Mouse (Mus musculus): ENCODE measurements around the gene Fbxl12. TPM values are rescaled to one million over a fixed set of nuclear protein-coding genes. Genes with fewer than 3 reads are reported as not detected.
"Not testable (repeated sequence)": the region's sequence is repeated elsewhere in the genome, so short reads cannot be mapped to it uniquely, and the experiment has no call there.

Fbxl12 gene
- polyA plus RNA-seq, 1 experiment from 2014 or later, result 15.3 TPM

DNA sequence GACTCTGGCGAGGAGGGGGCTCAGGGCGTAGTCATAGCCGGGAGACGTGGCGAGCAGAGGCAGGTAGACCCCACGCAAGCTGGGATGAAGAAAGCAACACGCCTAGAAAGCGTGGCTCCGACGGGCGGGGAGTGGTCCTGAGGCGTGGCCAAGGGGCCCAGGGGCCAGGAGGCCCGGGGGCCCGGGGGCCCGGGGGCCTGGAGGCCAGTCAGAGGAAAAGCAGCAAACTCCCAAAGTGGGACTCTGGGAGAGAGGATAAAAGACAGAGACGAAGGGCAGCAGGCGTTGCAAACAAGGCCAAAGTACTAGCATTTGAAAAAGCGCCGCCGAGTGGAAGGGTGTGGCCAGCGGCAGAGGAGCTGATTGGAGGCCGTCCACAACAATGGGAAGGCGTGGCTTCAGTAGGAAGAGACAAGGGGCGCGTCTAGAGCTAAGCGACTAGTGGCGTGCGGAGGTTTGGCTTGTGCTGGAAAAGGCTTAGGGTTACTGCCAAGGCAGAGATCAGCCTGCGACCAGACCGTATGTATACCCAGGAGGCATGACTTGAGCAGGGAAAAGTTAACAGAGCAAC is 1.6 kb downstream of the Fbxl12 start:
- Histone ChIP-seq H3K27me3 (ENCODE audit: control insufficient read depth, insufficient read depth, low read length) (no peaks in the 10 kb centered on the region), H3K9ac (ENCODE audit: low read length) (peak overlapping the region; percentile 65), H3K4me1 (ENCODE audit: control insufficient read depth, insufficient read depth, low read length) (peaks cover 18% of the 10 kb centered on the region), H3K4me3 (ENCODE audit: low read depth, low read length) (peak overlapping the region; percentile 50), H3K4me2 (ENCODE audit: low read depth) (peak overlapping the region; percentile 97), H3K36me3 (ENCODE audit: control insufficient read depth, insufficient read depth, low read length) (0 out of 2 replicates have a peak, but pooled peaks cover 4% of the 10 kb centered on the region), H3K9me3 (ENCODE audit: control insufficient read depth, low read length) (no peaks in the 10 kb centered on the region), H3K27ac (ENCODE audit: low read depth, low read length) (peak overlapping the region; percentile 92)
- peak; percentile 88 for DNase-seq (ENCODE audit: low spot score)
- peak; percentile 87 for ATAC-seq (ENCODE audit: insufficient read depth, low FRiP score, low TSS enrichment)
- 0% methylated on average over 30 of the region's 30 CpGs for WGBS

DNA sequence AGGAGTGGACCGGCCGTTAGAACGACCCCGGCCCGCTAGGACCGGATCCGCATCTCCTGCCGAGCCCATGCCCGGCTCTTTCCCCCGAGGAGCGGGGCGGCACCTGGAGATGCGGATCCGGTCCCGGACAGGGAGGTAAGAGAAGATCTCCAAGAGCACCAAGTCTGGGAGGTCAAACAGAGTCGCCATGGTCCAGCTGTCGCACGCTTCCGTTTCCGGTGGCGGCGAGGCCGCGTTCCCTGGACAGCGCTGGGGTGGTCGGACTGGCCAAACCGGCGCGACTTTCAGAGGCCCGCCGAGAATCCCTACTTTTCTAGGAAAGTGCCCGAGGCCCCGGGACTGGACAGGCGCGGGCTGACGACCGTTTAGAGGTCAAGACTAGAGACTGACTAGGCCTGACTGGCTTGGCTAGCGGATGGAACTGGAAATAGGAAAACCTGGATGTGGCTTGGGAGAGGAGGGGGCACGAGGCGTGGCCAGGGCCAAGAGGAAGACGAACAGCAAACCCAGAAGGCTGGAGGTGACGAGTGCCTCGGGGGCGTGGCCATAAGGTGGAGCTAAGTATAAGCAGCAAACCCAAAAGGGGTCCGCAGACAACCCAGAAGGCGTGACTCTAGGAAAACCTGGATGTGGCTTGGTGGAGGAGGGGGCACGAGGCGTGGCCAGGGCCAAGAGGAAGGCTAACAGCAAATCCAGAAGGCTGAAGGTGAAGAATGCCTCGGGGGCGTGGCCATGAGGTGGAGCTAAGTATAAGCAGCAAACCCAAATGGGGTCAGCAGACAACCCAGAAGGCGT is 2.3 kb downstream of the Fbxl12 start, which contains the start of gene Ubl5:
Gene Ubl5, plus strand, starts transcription at position 778 of the 795 bp plus-strand sequence.
- H3K27ac ChIP-seq (ENCODE audit: low read depth, low read length), result peak within 1 kb of the TSS; percentile 92
- WGBS, result under 1% methylated on average over 51 of the region's 51 CpGs
- ATAC-seq (ENCODE audit: insufficient read depth, low FRiP score, low TSS enrichment), result peak; percentile 85
- H3K4me2 ChIP-seq (ENCODE audit: low read depth), result peak within 1 kb of the TSS; percentile 97
- 0 out of 2 replicates have a peak, but pooled peaks cover 4% of the 10 kb centered on the region for H3K36me3 ChIP-seq (ENCODE audit: control insufficient read depth, insufficient read depth, low read length)
- peaks cover 18% of the 10 kb centered on the region for H3K4me1 ChIP-seq (ENCODE audit: control insufficient read depth, insufficient read depth, low read length)
- DNase-seq (ENCODE audit: low spot score), result peak; percentile 93
- no peaks in the 10 kb centered on the region for H3K9me3 ChIP-seq (ENCODE audit: control insufficient read depth, low read length)
- peak within 1 kb of the TSS; percentile 83 for H3K9ac ChIP-seq (ENCODE audit: low read length)
- no peaks in the 10 kb centered on the region for H3K27me3 ChIP-seq (ENCODE audit: control insufficient read depth, insufficient read depth, low read length)
- H3K4me3 ChIP-seq (ENCODE audit: low read depth, low read length), result peak within 1 kb of the TSS; percentile 50

DNA sequence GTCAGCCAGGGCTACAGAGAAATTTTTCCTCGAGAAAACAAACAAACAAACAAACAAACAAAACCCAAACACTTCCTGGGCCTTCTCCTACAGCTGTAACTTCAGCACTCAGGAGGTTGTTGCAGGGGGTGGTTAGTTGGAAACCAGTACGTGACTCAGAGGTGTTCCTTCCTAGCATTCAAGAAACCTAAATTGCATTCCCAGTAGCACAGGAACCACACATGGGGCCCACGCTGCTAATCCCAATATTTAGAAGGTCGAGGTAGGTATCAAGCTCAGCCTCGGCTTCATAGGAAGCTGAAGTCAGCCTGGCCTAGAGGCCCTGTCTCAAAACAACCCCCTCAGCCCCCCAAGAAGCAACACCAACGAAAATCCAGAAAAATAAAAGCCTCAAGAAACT is 3.1 kb downstream of the Fbxl12 start:
- Histone ChIP-seq H3K9ac (ENCODE audit: low read length) (peak overlapping the region; percentile 83), H3K4me2 (ENCODE audit: low read depth) (peak overlapping the region; percentile 97), H3K36me3 (ENCODE audit: control insufficient read depth, insufficient read depth, low read length) (0 out of 2 replicates have a peak, but pooled peaks cover 2% of the 10 kb centered on the region), H3K4me1 (ENCODE audit: control insufficient read depth, insufficient read depth, low read length) (peaks cover 18% of the 10 kb centered on the region), H3K4me3 (ENCODE audit: low read depth, low read length) (peak overlapping the region; percentile 50), H3K27me3 (ENCODE audit: control insufficient read depth, insufficient read depth, low read length) (no peaks in the 10 kb centered on the region), H3K9me3 (ENCODE audit: control insufficient read depth, low read length) (no peaks in the 10 kb centered on the region), H3K27ac (ENCODE audit: low read depth, low read length) (no peak overlapping the region; the same call in 1 of the 2 replicates)
- WGBS, result 23% methylated on average over 6 of the region's 6 CpGs
- ATAC-seq (ENCODE audit: insufficient read depth, low FRiP score, low TSS enrichment) (no peak), DNase-seq (ENCODE audit: low spot score) (no peak)

DNA sequence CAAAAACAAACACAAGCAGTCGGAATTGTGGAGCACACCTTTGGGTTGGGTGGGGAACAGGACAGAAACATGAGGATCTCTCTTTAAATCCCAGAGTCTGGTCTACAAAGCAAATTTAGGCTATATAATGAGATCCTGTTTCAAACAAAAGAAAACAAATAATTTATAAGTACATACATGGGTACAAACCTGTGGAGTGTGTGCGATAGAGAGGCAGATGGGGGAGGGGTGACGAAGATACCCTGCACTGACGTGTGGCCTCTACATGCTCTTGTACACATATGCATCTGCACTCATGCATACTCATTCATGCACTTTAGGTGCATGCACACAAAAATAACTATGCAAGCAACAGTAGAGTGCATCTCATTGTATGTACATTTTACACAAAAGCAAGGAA is 5.1 kb downstream of the Fbxl12 start:
- no peak overlapping the region for H3K4me2 ChIP-seq (ENCODE audit: low read depth)
- peaks cover 16% of the 10 kb centered on the region for H3K4me1 ChIP-seq (ENCODE audit: control insufficient read depth, insufficient read depth, low read length)
- no peak overlapping the region for H3K9ac ChIP-seq (ENCODE audit: low read length)
- 0 out of 2 replicates have a peak, but pooled peaks cover 2% of the 10 kb centered on the region for H3K36me3 ChIP-seq (ENCODE audit: control insufficient read depth, insufficient read depth, low read length)
- no peaks in the 10 kb centered on the region for H3K9me3 ChIP-seq (ENCODE audit: control insufficient read depth, low read length)
- H3K27me3 ChIP-seq (ENCODE audit: control insufficient read depth, insufficient read depth, low read length), result no peaks in the 10 kb centered on the region
- DNase-seq (ENCODE audit: low spot score), result no peak
- 93% methylated on average over 4 of the region's 4 CpGs for WGBS
- H3K27ac ChIP-seq (ENCODE audit: low read depth, low read length), result no peak overlapping the region
- no peak for ATAC-seq (ENCODE audit: insufficient read depth, low FRiP score, low TSS enrichment)
- H3K4me3 ChIP-seq (ENCODE audit: low read depth, low read length), result no peak overlapping the region

DNA sequence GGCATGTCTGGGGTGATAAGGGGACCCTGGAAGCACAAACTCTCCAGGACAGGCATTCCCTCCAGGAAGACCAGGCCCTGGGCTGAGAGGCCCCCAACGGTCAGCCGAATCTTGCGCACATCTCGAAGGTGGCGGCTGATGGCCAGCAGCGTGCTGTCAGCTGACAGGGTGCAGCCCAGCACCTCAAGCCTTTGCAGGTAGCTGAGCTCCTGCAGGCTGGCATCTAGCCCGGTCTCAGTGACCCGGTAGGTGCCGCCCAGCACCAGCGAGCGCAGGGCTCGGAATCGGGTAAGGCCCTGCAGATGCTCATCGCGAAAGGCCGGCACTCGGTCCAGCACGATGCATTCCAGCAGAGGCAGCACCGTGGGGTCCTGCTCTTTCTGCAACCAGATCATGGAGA is 6.0 kb downstream of the Fbxl12 start:
- ATAC-seq (ENCODE audit: insufficient read depth, low FRiP score, low TSS enrichment), result no peak

DNA sequence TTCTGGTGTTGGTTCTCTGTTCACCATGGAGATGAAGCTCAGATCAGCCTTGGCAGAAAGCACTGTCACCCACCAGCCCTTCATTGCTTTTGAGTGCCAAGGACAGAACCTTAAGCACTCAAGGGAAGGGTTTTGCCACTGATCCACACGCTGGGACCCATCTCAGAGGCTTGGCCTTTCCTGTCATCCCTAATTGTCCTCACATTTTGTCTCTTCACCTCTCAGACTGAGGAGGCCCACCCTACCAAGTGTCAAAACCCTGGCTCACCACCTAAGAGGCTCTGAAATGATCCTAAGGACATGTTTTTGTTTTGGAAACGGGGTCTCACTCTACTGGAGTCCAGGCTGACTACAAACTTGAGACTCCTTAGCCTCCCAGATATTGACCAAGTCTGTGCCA is 7.8 kb downstream of the Fbxl12 start:
- Histone ChIP-seq H3K27me3 (ENCODE audit: control insufficient read depth, insufficient read depth, low read length) (no peaks in the 10 kb centered on the region), H3K4me1 (ENCODE audit: control insufficient read depth, insufficient read depth, low read length) (peaks cover 10% of the 10 kb centered on the region), H3K4me2 (ENCODE audit: low read depth) (no peak overlapping the region), H3K27ac (ENCODE audit: low read depth, low read length) (no peak overlapping the region), H3K36me3 (ENCODE audit: control insufficient read depth, insufficient read depth, low read length) (0 out of 2 replicates have a peak, but pooled peaks cover 2% of the 10 kb centered on the region), H3K9me3 (ENCODE audit: control insufficient read depth, low read length) (no peaks in the 10 kb centered on the region), H3K4me3 (ENCODE audit: low read depth, low read length) (no peak overlapping the region), H3K9ac (ENCODE audit: low read length) (no peak overlapping the region)
- 86% methylated on average over 2 of the region's 2 CpGs for WGBS
- ATAC-seq (ENCODE audit: insufficient read depth, low FRiP score, low TSS enrichment), result no peak
- DNase-seq (ENCODE audit: low spot score), result no peak

More for the DNA sequence above, 6.0 kb downstream of the Fbxl12 start:
- H3K4me1 ChIP-seq (ENCODE audit: control insufficient read depth, insufficient read depth, low read length), result peaks cover 12% of the 10 kb centered on the region
- no peak for DNase-seq (ENCODE audit: low spot score)
- 0 out of 2 replicates have a peak, but pooled peaks cover 2% of the 10 kb centered on the region for H3K36me3 ChIP-seq (ENCODE audit: control insufficient read depth, insufficient read depth, low read length)
- no peak overlapping the region for H3K4me2 ChIP-seq (ENCODE audit: low read depth)
- no peak overlapping the region for H3K27ac ChIP-seq (ENCODE audit: low read depth, low read length)
- no peak overlapping the region for H3K4me3 ChIP-seq (ENCODE audit: low read depth, low read length)
- WGBS, result 93% methylated on average over 19 of the region's 19 CpGs
- no peaks in the 10 kb centered on the region for H3K9me3 ChIP-seq (ENCODE audit: control insufficient read depth, low read length)
- no peaks in the 10 kb centered on the region for H3K27me3 ChIP-seq (ENCODE audit: control insufficient read depth, insufficient read depth, low read length)
- H3K9ac ChIP-seq (ENCODE audit: low read length), result no peak overlapping the region

DNA sequence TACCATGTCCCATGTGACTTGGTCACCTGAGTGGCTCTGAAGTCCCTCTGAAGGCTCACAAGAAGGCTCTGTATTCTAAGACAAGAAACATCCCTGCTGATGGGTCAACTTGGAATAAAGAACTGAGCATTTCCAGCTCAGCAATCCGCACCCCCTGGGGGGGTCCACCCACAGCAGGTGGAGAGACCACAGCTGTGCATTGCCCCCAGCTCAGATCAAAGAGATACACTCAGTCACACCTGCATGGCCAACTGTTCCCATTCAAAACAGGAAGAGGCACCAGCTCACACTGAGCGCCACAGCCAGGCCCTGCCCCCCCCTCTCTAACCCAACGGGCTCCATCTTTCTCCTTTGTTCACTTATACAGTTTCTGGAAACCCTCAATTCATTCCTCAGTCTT is 8.3 kb downstream of the Fbxl12 start:
- ATAC-seq (ENCODE audit: insufficient read depth, low FRiP score, low TSS enrichment) (no peak), DNase-seq (ENCODE audit: low spot score) (no peak)
- no peak overlapping the region for H3K4me3 ChIP-seq (ENCODE audit: low read depth, low read length)
- no peaks in the 10 kb centered on the region for H3K9me3 ChIP-seq (ENCODE audit: control insufficient read depth, low read length)
- H3K36me3 ChIP-seq (ENCODE audit: control insufficient read depth, insufficient read depth, low read length), result 0 out of 2 replicates have a peak, but pooled peaks cover 2% of the 10 kb centered on the region
- 82% methylated on average over 3 of the region's 3 CpGs for WGBS
- no peak overlapping the region for H3K27ac ChIP-seq (ENCODE audit: low read depth, low read length)
- peaks cover 6% of the 10 kb centered on the region for H3K4me1 ChIP-seq (ENCODE audit: control insufficient read depth, insufficient read depth, low read length)
- H3K9ac ChIP-seq (ENCODE audit: low read length), result no peak overlapping the region
- no peaks in the 10 kb centered on the region for H3K27me3 ChIP-seq (ENCODE audit: control insufficient read depth, insufficient read depth, low read length)
- no peak overlapping the region for H3K4me2 ChIP-seq (ENCODE audit: low read depth)

DNA sequence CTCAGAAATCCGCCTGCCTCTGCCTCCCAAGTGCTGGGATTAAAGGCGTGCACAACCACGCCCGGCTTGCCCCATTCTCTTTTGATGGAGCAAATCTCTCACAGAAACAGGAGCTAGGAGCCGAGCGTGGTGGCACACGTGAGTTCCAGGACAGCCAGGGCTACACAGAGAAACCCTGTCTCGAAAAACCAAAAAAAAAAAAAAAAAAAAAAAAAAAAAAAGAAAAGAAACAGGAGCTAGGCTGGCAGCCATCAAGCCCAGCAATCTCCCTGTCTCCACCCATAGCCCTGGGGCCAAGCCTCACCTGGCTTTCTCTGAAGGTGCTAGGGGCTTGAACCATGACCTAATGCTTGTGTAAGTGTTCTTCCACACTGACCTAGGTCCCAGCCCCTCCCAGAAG is 8.9 kb downstream of the Fbxl12 start:
- H3K27me3 ChIP-seq (ENCODE audit: control insufficient read depth, insufficient read depth, low read length); H3K27ac ChIP-seq (ENCODE audit: low read depth, low read length); H3K4me1 ChIP-seq (ENCODE audit: control insufficient read depth, insufficient read depth, low read length); H3K9me3 ChIP-seq (ENCODE audit: control insufficient read depth, low read length); DNase-seq (ENCODE audit: low spot score); ATAC-seq (ENCODE audit: insufficient read depth, low FRiP score, low TSS enrichment); H3K4me3 ChIP-seq (ENCODE audit: low read depth, low read length); H3K36me3 ChIP-seq (ENCODE audit: control insufficient read depth, insufficient read depth, low read length); H3K9ac ChIP-seq (ENCODE audit: low read length); H3K4me2 ChIP-seq (ENCODE audit: low read depth): not testable (repeated sequence)
- WGBS, result 90% methylated on average over 6 of the region's 8 CpGs

Measured in neural tube, embryonic 11.5 days (tissue).